Mouse (Mus musculus): Measurements from ENCODE around the gene Spata21. TPM values are rescaled to one million over a fixed set of nuclear protein-coding genes. Genes with fewer than 3 reads are reported as not detected.

Spata21 gene
- not detected in 2 replicates for polyA plus RNA-seq (2012; ENCODE audit: insufficient read depth, insufficient read length, missing spikeins)

DNA sequence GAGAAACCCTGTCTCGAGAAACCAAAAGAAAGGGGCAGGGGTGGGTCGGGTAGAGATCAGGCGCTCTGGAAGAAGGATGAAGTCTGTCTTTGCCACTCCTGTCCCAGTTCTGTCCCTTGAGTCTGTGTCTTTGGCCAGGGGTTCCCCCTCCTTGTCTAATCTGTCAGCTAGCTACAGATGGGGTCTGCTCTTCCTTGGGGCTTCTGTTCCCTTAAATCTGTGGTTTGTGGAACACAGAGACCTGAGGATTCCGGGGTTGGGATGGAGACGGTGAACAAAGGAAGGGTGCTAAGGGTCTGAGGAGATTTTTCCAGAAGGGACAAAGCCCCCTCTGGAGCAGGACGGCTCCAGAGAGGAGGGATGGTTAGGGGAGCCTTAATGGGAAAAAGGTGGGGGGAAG is at the start of gene Spata21:
Gene Spata21 (plus strand): TSS at position 301 of the 400 bp plus-strand sequence.
- Histone ChIP-seq H3K27ac (ENCODE audit: insufficient read depth, low read depth, low read length) (no peak within 1 kb of the TSS), H3K4me1 (ENCODE audit: control insufficient read depth, insufficient read depth, low read length) (no peaks in the 10 kb centered on the region), H3K4me3 (ENCODE audit: insufficient read depth, low read length) (no peak within 1 kb of the TSS)
- no peak for TF ChIP-seq POLR2A (IDR thresholded peaks at IDR 0.05; ENCODE audit: borderline replicate concordance, low read depth, low read length)
- TF ChIP-seq CTCF (IDR thresholded peaks at IDR 0.05; ENCODE audit: low read depth, low read length): no peak

DNA sequence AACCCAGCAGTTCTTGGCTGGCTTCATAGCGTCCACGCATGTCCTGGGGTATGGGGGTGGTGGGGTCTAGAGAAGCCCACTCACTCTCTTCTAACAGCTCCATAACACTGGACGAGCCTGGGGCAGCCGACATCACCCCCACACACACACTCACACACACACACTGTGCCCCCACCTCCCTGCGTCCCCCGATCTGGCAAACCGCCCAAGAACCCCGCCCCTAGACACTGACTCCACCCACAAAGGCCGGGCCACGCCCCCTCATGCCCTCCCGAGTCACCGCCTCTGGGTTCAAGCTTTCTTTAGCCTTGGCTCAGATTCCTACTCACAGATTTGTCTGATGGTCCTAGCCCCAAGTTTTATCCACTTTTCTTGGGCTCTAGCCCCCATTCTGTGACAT is 47.0 kb upstream of the Spata21 start:
- TF ChIP-seq POLR2A (IDR thresholded peaks at IDR 0.05; ENCODE audit: borderline replicate concordance, low read depth, low read length) (no peak), CTCF (IDR thresholded peaks at IDR 0.05; ENCODE audit: low read depth, low read length) (no peak)

DNA sequence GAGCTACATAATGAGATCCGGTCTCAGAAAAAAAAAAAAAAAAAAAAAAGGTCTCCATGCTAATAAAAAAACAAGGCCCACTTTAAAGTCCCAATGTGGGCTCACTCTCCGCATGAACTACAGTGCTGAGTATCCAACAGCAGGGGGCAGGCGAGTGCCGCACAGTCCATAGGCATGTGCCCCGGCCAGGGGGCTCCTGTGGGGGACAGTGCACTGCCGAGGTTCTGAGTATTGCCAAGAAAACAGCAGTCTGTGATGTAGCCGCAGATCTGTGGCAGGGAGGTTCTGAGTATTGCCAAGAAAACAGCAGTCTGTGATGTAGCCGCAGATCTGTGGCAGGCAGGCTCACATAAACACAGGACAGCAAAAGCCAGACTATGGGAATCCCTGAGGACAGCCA is 43.3 kb upstream of the Spata21 start:
- no peak overlapping the region for H3K4me3 ChIP-seq (ENCODE audit: insufficient read depth, low read length)
- no peaks in the 10 kb centered on the region for H3K4me1 ChIP-seq (ENCODE audit: control insufficient read depth, insufficient read depth, low read length)
- TF ChIP-seq CTCF (IDR thresholded peaks at IDR 0.05; ENCODE audit: low read depth, low read length) (peak; percentile 73), POLR2A (IDR thresholded peaks at IDR 0.05; ENCODE audit: borderline replicate concordance, low read depth, low read length) (no peak)
- H3K27ac ChIP-seq (ENCODE audit: insufficient read depth, low read depth, low read length): no peak overlapping the region

More for the DNA sequence above, 47.0 kb upstream of the Spata21 start:
- H3K4me1 ChIP-seq (ENCODE audit: control insufficient read depth, insufficient read depth, low read length): no peaks in the 10 kb centered on the region
- H3K27ac ChIP-seq (ENCODE audit: insufficient read depth, low read depth, low read length): no peak overlapping the region
- no peak overlapping the region for H3K4me3 ChIP-seq (ENCODE audit: insufficient read depth, low read length)

DNA sequence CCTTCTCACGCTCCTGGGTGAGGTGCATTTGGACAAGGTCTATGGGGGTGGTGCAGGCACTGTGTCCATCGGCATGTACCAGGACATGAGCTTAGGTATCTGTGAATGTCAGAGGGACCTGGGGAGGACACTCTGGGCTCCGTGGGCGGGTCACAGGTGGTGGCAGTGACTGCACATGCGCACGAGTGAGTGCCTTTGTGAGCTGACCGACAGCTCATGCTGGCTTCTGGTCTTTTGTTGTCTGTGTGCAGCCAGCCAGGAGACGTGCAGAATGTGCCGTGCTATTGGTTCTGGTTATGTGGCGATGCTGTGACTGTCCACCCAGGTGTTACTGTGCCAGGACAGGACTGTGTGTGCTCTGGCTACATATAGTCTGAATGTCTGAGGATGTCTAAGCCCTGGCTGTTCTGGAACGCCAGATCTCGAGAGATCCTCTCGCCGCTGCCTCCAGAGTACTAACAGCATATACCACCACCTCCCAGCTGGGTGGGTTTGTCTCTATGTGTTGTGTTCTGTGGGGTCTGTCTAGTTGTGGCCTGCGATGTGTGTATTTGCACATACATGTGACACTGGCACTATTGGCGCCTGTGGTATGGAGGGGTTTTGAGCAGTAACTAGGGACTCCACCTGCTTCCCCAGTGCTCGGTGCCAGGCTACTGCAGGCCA is 39.2 kb upstream of the Spata21 start:
- Histone ChIP-seq H3K27ac (ENCODE audit: insufficient read depth, low read depth, low read length) (no peak overlapping the region), H3K4me1 (ENCODE audit: control insufficient read depth, insufficient read depth, low read length) (no peaks in the 10 kb centered on the region), H3K4me3 (ENCODE audit: insufficient read depth, low read length) (no peak overlapping the region)
- TF ChIP-seq CTCF (IDR thresholded peaks at IDR 0.05; ENCODE audit: low read depth, low read length) (no peak), POLR2A (IDR thresholded peaks at IDR 0.05; ENCODE audit: borderline replicate concordance, low read depth, low read length) (no peak)

DNA sequence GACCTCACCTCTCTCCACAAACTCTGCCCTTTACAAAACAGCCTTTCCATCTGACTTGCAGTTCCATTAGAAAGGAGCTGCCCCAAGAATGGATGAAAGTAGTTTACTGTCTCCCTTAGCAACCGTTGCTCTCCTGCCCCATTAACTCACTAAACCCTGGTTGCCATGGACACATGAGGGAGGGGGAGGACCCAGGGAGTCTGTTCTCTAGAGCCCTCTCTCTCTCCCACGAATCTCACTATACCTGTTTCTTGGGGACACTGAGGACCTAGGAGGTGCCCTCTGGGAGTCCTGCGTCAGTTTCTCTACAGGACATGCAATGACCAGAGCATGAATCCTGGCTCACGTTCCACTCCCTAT is 38.7 kb upstream of the Spata21 start:
- TF ChIP-seq CTCF (IDR thresholded peaks at IDR 0.05; ENCODE audit: low read depth, low read length) (no peak), POLR2A (IDR thresholded peaks at IDR 0.05; ENCODE audit: borderline replicate concordance, low read depth, low read length) (no peak)
- Histone ChIP-seq H3K4me3 (ENCODE audit: insufficient read depth, low read length) (no peak overlapping the region), H3K4me1 (ENCODE audit: control insufficient read depth, insufficient read depth, low read length) (no peaks in the 10 kb centered on the region), H3K27ac (ENCODE audit: insufficient read depth, low read depth, low read length) (no peak overlapping the region)

DNA sequence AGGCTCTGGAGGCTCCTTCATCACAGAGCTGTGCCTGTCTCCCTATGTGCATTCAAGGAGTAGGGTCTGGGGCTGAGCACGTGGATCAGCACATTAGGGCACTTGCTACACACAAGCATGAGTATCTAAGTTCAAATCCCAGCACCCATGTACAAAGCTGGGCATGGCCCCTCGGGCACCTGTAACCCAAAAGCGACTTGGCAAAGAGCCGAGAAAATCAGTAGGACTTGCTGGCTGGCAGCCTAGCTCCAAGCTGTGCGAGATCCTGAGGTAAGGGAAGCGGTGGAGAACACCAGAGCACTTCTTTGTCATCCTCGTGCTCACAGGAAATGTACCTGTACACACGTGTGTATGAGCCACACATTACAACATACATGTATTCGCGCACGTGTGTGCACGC is 35.7 kb upstream of the Spata21 start:
- no peak for TF ChIP-seq CTCF (IDR thresholded peaks at IDR 0.05; ENCODE audit: low read depth, low read length)
- TF ChIP-seq POLR2A (IDR thresholded peaks at IDR 0.05; ENCODE audit: borderline replicate concordance, low read depth, low read length): no peak
- H3K4me1 ChIP-seq (ENCODE audit: control insufficient read depth, insufficient read depth, low read length): no peaks in the 10 kb centered on the region
- H3K27ac ChIP-seq (ENCODE audit: insufficient read depth, low read depth, low read length): no peak overlapping the region
- no peak overlapping the region for H3K4me3 ChIP-seq (ENCODE audit: insufficient read depth, low read length)

DNA sequence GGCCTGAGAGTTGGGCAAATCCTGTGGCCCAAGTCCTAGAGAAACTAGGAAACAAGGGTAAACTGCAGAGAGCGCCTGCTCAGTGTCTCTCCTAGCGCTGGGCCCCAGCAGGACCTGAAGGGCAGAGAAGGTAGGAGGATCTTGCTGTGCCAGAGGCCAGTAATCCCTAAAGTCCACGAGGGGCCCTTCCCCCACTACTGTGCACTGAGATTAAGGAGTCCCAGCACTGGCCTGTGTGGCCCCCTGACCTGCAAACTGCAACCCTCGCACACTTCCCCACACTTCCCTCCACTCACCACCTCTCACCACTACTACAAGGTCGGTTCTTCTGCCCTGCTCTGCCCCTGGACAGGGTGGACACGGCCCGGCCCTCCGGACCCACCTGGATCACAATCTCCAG is 35.0 kb upstream of the Spata21 start:
- H3K4me1 ChIP-seq (ENCODE audit: control insufficient read depth, insufficient read depth, low read length): no peaks in the 10 kb centered on the region

DNA sequence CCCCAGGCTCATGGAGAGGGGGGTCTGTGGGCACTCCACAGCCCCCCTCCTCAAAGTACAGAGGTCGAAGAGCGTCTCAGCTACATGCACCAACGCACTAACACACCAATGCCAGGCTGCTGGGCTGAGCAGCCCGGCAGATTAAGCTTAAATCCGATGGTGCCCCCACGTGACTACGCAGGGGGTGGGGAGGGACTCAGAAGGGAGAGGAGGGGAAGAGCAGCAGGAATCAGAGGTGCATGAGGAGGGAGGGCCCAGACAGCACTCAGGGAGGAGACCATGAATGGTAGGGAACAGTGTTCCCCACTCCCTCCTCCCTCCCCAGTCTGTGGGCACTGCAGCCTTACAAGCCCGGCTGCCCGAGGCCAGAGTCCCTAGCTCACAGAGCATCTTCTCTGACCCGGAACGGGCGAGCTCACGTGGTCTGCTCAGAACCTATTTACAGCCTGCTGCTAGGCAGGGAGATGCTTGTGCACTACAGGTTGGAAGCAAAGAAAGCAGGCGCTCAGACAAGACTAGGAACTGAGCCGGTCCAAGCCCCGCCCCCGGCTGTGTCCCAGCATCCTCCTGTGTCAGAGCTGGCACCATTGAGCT is 34.5 kb upstream of the Spata21 start:
- no peaks in the 10 kb centered on the region for H3K4me1 ChIP-seq (ENCODE audit: control insufficient read depth, insufficient read depth, low read length)
- H3K27ac ChIP-seq (ENCODE audit: insufficient read depth, low read depth, low read length): no peak overlapping the region
- TF ChIP-seq CTCF (IDR thresholded peaks at IDR 0.05; ENCODE audit: low read depth, low read length): no peak
- no peak for TF ChIP-seq POLR2A (IDR thresholded peaks at IDR 0.05; ENCODE audit: borderline replicate concordance, low read depth, low read length)
- H3K4me3 ChIP-seq (ENCODE audit: insufficient read depth, low read length): no peak overlapping the region

More for the DNA sequence above, 35.0 kb upstream of the Spata21 start:
- Histone ChIP-seq H3K27ac (ENCODE audit: insufficient read depth, low read depth, low read length) (no peak overlapping the region), H3K4me3 (ENCODE audit: insufficient read depth, low read length) (no peak overlapping the region)
- TF ChIP-seq CTCF (IDR thresholded peaks at IDR 0.05; ENCODE audit: low read depth, low read length) (no peak), POLR2A (IDR thresholded peaks at IDR 0.05; ENCODE audit: borderline replicate concordance, low read depth, low read length) (no peak)

DNA sequence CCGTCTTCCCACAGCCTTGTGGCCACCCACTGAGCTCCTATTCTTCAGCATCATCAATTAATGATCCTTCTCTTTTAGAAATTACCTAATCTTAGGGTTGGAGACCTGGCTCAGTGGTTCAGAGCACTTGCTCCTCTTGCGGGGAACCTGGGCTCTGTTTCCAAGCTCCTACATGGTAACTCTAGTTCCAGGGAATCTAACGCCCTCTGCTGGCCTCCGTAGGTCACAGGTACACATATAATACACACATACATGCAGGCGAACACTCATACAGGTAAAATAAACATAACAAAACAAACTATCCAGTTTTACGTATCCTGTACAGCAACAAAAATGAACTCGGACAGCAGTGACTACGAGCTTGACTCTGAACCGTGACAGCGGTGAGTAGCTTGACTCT is 31.2 kb upstream of the Spata21 start:
- no peak overlapping the region for H3K4me3 ChIP-seq (ENCODE audit: insufficient read depth, low read length)

DNA sequence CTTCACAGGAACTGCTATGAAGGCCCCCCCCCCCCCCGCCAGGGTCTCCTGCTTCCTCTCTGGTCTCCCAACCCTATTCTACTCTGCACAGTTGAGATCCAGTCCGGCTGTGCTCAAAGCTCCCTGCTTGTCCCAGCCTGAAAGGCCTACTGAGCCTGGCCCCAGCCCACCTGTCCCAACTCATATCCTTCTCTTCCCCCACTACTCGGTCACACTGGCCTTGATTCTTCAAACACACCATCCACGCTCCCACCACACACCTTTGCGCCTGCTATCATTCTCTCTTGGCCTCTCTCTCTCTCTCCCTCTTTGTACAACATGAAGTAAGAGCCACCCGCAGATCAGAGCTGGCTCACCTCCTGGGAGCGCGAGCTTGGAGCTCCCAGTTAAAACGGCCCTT is 29.3 kb upstream of the Spata21 start:
- H3K4me3 ChIP-seq (ENCODE audit: insufficient read depth, low read length): no peak overlapping the region
- peaks cover 6% of the 10 kb centered on the region for H3K4me1 ChIP-seq (ENCODE audit: control insufficient read depth, insufficient read depth, low read length)
- no peak for TF ChIP-seq POLR2A (IDR thresholded peaks at IDR 0.05; ENCODE audit: borderline replicate concordance, low read depth, low read length)
- no peak for TF ChIP-seq CTCF (IDR thresholded peaks at IDR 0.05; ENCODE audit: low read depth, low read length)
- H3K27ac ChIP-seq (ENCODE audit: insufficient read depth, low read depth, low read length): no peak overlapping the region

More for the DNA sequence above, 31.2 kb upstream of the Spata21 start:
- H3K4me1 ChIP-seq (ENCODE audit: control insufficient read depth, insufficient read depth, low read length): peaks cover 6% of the 10 kb centered on the region
- TF ChIP-seq CTCF (IDR thresholded peaks at IDR 0.05; ENCODE audit: low read depth, low read length): no peak
- no peak for TF ChIP-seq POLR2A (IDR thresholded peaks at IDR 0.05; ENCODE audit: borderline replicate concordance, low read depth, low read length)
- H3K27ac ChIP-seq (ENCODE audit: insufficient read depth, low read depth, low read length): no peak overlapping the region

All from bone marrow macrophage, adult 2 months (primary cell).